Mouse (Mus musculus): Measurements from ENCODE around the gene Mphosph9. TPM values are rescaled to one million over a fixed set of nuclear protein-coding genes. Genes with fewer than 3 reads are reported as not detected.

Mphosph9 gene
- total and polyA plus RNA-seq, 3 experiments: 5.6 to 9.8 (median 8.0) TPM

- peaks cover 2 to 49% of the 10 kb centered on the region in 2 experiments for H3K36me3 ChIP-seq (replicated peaks in 1 of 2; ENCODE audit: control insufficient read depth in 1 of 2, insufficient read depth in 1 of 2, low read length in 1 of 2)
- H3K79me2 ChIP-seq (replicated peaks; ENCODE audit: control insufficient read depth, extremely low read depth, insufficient read depth, poor library complexity, severe bottlenecking): no peaks in the 10 kb centered on the region
- H3K27me3 ChIP-seq (replicated peaks): no peaks in the 10 kb centered on the region
- TF ChIP-seq PAX5 (IDR thresholded peaks at IDR 0.05; ENCODE audit: low read length): no peak
- TF ChIP-seq MAX (IDR thresholded peaks at IDR 0.05; ENCODE audit: low read length): no peak
- TF ChIP-seq ETS1 (conservative IDR thresholded peaks at IDR 0.05; ENCODE audit: low read depth, low read length): no peak
- no peak for TF ChIP-seq NRF1 (IDR thresholded peaks at IDR 0.05; ENCODE audit: low read depth, low read length)
- TF ChIP-seq MEF2A (IDR thresholded peaks at IDR 0.05; ENCODE audit: borderline replicate concordance, low read depth, low read length): no peak
- TF ChIP-seq BHLHE40 (IDR thresholded peaks at IDR 0.05; ENCODE audit: low read depth, low read length): no peak
- no peak for TF ChIP-seq MYC (IDR thresholded peaks at IDR 0.05; ENCODE audit: low read depth, low read length)
- TF ChIP-seq KAT2A (IDR thresholded peaks at IDR 0.05; ENCODE audit: insufficient replicate concordance, low read length): no peak
- no peak for TF ChIP-seq CHD2 (IDR thresholded peaks at IDR 0.05; ENCODE audit: low read length)
- no peak for TF ChIP-seq RAD21 (IDR thresholded peaks at IDR 0.05; ENCODE audit: low read depth, low read length)
- no peak for TF ChIP-seq NELFE (IDR thresholded peaks at IDR 0.05; ENCODE audit: low read depth, low read length)
- dilution Hi-C loops (cut with MboI; ENCODE audit: extremely low pct_ligation_motif_present, extremely low pct_unique_long_range_greater_than_20kb, low sequenced_read_pairs) (no loop called here), in situ Hi-C loops (cut with MboI; ENCODE audit: low pct_ligation_motif_present, low pct_unique_long_range_greater_than_20kb, low sequenced_read_pairs) (no loop called here)
- no peak overlapping the region for H3K4me3 ChIP-seq (replicated peaks in 1 of 3; ENCODE audit: low read depth in 2 of 3, low read length in 2 of 3, poor library complexity in 1 of 3)
- H3K4me1 ChIP-seq (ENCODE audit: control insufficient read depth in 1 of 2, insufficient read depth in 2 of 2): peaks cover 7 to 33% of the 10 kb centered on the region in 2 experiments; a peak in 3 of 4 replicates
- H3K9me3 ChIP-seq (replicated peaks; ENCODE audit: low read length): no peaks in the 10 kb centered on the region
- no peak for DNase-seq (ENCODE audit: extremely low read depth)
- H3K9ac ChIP-seq (ENCODE audit: insufficient read depth, low read depth): no peak overlapping the region
- H3K4me2 ChIP-seq (ENCODE audit: insufficient read depth, low read depth, poor library complexity, severe bottlenecking): no peak overlapping the region
- no peak overlapping the region for H3K27ac ChIP-seq (ENCODE audit: insufficient read depth, low read depth)
These were observed 82.9 kb downstream of the Mphosph9 start for GRCm38 (mm10) chr5:124244885-124245284.

- peaks cover 7 to 33% of the 10 kb centered on the region in 2 experiments; a peak in 3 of 4 replicates for H3K4me1 ChIP-seq (ENCODE audit: control insufficient read depth in 1 of 2, insufficient read depth in 2 of 2)
- dilution Hi-C loops (cut with MboI; ENCODE audit: extremely low pct_ligation_motif_present, extremely low pct_unique_long_range_greater_than_20kb, low sequenced_read_pairs): no loop called here
These were observed 83.3 kb downstream of the Mphosph9 start for GRCm38 (mm10) chr5:124244449-124244848.

More at GRCm38 (mm10) chr5:124244449-124244848, 83.3 kb downstream of the Mphosph9 start:
- no peaks in the 10 kb centered on the region for H3K9me3 ChIP-seq (replicated peaks; ENCODE audit: low read length)
- H3K36me3 ChIP-seq (replicated peaks in 1 of 2; ENCODE audit: control insufficient read depth in 1 of 2, insufficient read depth in 1 of 2, low read length in 1 of 2): peaks cover 2 to 49% of the 10 kb centered on the region in 2 experiments
- H3K4me2 ChIP-seq (ENCODE audit: insufficient read depth, low read depth, poor library complexity, severe bottlenecking): no peak overlapping the region
- no peak for DNase-seq (ENCODE audit: extremely low read depth)
- H3K27me3 ChIP-seq (replicated peaks): no peaks in the 10 kb centered on the region
- no peak for TF ChIP-seq EP300 (IDR thresholded peaks at IDR 0.05; ENCODE audit: low read length)
- TF ChIP-seq ELF1 (IDR thresholded peaks at IDR 0.05; ENCODE audit: low read depth, low read length): no peak
- no peak for TF ChIP-seq RCOR1 (conservative IDR thresholded peaks at IDR 0.05; ENCODE audit: low read depth, low read length)
- no peak for TF ChIP-seq JUN (IDR thresholded peaks at IDR 0.05; ENCODE audit: insufficient read depth, low read depth, low read length)
- TF ChIP-seq ZC3H11A (IDR thresholded peaks at IDR 0.05; ENCODE audit: low read depth, low read length): no peak
- TF ChIP-seq MAX (IDR thresholded peaks at IDR 0.05; ENCODE audit: low read length): no peak
- H3K9ac ChIP-seq (ENCODE audit: insufficient read depth, low read depth): no peak overlapping the region
- in situ Hi-C loops (cut with MboI; ENCODE audit: low pct_ligation_motif_present, low pct_unique_long_range_greater_than_20kb, low sequenced_read_pairs): no loop called here
- H3K79me2 ChIP-seq (replicated peaks; ENCODE audit: control insufficient read depth, extremely low read depth, insufficient read depth, poor library complexity, severe bottlenecking): no peaks in the 10 kb centered on the region
- H3K27ac ChIP-seq (ENCODE audit: insufficient read depth, low read depth): no peak overlapping the region
- H3K4me3 ChIP-seq (replicated peaks in 1 of 3; ENCODE audit: low read depth in 2 of 3, low read length in 2 of 3, poor library complexity in 1 of 3): no peak overlapping the region

All from CH12.LX (cell line).